Mouse (Mus musculus): ENCODE data around the gene Olfr1418.
"Not testable (repeated sequence)": the region's sequence is repeated elsewhere in the genome, so short reads cannot be mapped to it uniquely, and the experiment has no call there.

Olfr1418 gene

DNA sequence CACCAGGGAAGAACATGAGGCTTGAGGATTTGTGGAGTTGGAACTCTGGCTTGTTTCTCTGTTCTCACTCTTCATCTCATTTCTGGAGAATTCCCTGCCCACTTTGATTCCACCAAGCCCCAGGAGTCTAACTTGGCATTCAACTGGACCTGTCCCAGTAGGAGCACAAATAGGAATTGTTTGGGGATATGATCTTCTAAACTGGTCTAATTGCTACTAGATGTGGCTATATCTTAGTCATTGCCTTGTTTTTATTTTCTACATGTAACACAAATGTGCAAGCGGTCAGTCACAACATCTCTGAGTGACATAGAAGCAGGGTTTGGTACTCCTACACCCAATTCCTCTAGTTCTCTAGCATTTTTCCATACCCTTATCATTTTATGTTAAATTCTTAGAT lies at the start of gene Olfr1418:
Gene Olfr1418 (minus strand): TSS at position 101 of the 400 bp plus-strand sequence.
- no peak for DNase-seq (ENCODE audit: low spot score)

DNA sequence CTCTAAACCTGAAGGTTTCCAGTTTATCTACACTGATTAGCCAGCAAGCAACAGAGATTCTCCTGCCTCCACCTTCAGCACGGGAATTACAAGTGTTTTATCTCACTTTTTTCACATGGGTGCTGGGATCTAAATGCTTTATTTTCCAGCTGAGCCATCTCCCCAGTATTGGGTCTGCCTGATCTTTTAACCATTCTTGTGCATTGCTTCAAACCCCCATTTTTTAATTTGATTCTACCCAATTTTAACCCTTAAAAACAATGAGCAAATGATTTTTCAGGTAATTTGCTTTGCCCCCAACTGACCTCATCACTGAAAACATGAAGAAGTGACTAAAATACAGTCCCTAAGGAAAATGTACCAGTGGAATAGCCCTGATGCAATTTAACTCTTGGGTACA lies 25.4 kb upstream of the Olfr1418 start, which contains the start of gene Olfr1420:
Gene Olfr1420 (plus strand): TSS at position 301 of the 400 bp plus-strand sequence.
- no peak for DNase-seq (ENCODE audit: low spot score)

DNA sequence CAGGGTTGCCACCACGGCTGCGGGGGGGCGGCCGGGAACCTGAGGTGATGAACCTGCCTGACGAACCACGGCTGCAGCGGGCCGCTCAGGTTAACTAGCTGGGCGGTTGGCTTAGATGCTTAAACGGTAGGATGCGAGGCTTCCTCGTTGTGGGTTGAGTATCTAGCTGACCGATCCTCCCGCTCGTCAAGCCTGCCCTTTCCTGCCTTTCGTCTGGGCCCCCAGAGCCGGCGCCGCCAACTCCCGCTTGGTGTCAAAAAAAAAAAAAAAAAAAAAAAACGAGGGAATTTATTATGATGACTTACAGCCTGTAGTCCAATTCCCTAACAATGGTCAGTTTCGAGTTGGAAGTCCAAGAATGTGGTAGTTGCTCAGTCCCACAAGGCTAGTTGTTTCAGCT lies 17.5 kb upstream of the Olfr1418 start:
- DNase-seq (ENCODE audit: low spot score) = not testable (repeated sequence)

DNA sequence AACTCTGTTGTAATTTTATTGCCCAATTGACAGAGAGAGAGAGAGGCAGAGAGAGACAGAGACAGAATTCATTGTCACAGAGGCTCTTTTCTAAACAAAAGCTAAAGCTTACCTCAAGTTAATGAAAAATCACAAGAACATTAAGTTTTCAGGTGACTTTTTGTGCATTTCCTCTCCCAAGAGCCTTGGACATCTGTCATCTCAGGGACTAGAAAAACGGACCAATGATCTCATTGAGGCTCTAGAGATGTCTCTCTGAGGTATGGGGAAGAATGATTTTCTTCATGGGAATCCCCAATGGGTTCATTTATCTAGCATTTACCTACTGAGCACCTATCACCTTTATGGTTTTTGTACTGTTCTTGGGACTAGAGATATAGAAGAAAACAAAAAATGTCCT lies 14.1 kb upstream of the Olfr1418 start, which contains the start of gene Olfr1419:
Gene Olfr1419 (minus strand): TSS at position 101 of the 400 bp plus-strand sequence.
- DNase-seq (ENCODE audit: low spot score) = no peak

DNA sequence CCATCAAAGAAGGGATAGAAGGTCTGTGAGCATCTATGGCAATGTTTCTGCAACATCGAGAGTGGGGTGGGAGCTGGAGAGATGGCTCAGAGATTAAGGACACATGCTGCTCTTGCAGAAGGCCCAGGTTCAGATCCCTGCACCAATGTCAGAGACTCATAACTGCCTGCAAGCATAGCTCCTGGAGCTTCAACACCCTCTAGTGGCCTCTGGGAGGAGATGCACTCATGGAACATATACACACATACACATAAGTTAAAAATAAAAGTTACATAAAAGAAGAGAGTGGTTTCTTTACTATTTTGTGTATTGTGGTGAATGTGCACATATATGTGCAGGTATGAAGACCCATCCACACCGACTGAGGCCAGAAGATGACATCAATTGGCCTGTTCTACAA lies 7.0 kb upstream of the Olfr1418 start:
- DNase-seq (ENCODE audit: low spot score) = no peak

DNA sequence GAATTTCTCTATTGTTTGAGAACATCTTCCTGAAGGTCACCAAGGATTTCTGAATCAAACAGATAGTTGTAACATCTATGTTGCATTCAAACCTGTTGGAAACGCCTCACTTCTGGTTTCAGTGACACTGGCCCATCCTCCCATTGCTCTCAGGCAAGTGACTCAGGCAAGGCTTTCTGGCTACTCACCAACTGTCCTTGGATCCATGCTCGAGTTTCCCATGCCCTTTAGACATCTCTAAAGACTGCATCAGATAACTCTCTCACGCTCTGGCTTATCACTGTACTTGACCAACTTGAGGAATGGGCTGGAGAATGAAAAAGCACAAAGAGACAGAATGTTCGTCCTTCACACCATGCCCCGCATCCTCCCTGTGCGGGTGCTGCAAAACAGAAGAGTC lies 4.4 kb downstream of the Olfr1418 start:
- no peak for DNase-seq (ENCODE audit: low spot score)

DNA sequence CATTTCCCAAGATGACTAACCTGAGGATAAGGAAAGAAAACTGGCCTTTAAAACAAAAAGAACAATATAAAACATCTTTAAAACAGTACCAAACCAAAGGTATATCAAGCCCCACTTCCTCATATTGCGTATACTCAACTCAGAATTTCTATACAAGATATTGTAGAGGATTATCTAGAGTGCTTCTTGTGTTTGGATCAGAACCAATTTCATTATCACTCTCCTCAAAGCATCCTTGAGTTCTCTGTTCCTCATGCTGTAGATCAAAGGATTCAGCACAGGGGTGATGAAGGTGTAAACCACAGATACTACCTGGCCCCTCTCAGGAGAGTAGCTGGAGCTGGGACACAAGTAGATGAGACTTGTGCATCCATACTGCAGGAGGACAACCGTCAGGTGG lies 6.0 kb downstream of the Olfr1418 start:
- no peak for DNase-seq (ENCODE audit: low spot score)

DNA sequence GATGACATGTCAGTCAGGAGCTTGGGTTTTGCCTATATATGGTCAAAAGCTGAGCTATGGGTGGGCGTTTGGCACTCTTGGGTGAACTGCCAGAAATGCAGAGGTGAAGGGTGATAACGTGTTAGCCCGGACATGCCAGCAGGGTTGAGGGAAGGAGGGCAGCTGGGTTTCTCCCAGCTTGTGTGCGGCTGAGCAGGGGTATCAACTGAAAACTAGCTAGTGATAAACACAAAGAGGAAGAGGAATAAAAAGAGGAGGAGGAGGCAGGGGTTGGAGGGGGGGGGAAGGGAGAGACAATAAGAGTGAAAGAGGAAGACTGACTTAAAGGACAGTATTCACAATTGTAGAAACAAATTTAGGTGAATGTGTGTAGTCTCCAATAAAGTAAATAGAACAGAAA lies 8.2 kb downstream of the Olfr1418 start:
- DNase-seq (ENCODE audit: low spot score) = no peak

DNA sequence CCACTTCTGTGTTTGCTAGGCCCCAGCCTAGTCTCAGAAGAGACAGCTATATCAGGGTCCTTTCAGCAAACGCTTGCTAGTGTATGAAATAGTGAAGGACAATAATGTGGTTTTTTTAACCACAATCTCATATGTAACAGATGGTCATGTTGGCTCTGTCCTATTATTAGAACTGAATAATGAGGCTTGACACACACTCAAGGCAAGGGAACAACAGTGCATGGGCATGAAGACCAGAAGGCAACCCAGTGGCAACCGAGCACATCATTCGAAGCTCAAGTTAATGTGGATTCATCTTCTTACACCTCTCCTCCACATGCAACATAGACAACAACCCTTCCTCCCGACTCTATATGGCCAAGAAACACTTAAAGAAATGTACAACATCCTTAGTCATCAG lies 14.5 kb downstream of the Olfr1418 start:
- no peak for DNase-seq (ENCODE audit: low spot score)

DNA sequence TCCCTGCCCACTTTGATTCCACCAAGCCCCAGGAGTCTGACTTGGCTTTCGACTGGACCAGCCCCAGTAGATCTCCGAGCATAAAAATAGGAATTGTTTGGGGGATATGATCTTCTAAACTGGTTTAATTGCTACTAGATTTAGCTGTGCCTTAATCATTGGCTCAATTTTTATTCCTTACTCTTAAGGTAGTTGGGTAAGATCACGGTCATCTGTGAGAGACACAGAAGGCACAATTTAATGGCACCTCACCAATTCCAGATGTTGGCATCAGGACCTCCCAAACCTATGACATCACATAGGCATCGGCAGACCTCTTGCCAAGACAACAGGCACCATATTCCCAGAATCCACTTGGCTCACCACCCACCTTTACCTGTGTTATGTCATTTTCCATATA lies 21.7 kb downstream of the Olfr1418 start, which contains the start of gene Olfr1417:
Gene Olfr1417 (minus strand): TSS at position 101 of the 400 bp plus-strand sequence.
- DNase-seq (ENCODE audit: low spot score) = no peak

DNA sequence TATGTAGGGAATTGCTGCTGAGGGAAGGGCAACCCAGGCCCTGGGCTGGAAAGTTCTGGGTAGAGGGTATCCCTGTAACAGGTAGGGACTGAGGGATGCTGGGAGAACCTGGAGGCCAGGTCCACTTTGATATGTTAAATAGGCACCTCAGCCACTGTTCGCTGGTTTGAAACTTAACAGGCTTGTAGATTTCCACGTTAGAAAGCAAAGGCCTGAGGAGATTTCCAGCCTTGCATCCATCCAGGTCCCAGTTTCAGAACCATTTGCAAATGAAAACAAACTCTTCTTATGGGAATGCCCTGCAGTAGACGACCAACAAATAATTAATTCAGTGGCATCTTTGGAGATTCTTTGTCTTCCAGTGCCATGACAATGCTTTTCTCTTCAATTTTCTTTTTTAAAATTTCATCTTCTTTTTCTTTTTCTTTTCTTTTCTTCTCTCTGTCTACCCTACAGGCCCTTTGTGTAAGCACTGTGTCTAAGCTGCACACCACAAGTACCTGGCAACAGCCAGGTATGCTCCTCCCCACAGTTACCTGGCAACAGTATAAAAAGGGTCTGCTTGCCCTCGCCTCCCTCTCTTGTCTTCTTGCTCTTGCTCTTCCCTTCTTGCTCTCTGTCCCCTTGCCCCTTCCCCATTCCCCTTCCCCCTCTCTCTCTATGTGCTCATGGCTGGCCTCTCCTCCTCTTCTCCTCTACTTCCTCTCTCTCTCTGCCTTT lies 37.4 kb downstream of the Olfr1418 start:
- DNase-seq (ENCODE audit: low spot score) = no peak

DNA sequence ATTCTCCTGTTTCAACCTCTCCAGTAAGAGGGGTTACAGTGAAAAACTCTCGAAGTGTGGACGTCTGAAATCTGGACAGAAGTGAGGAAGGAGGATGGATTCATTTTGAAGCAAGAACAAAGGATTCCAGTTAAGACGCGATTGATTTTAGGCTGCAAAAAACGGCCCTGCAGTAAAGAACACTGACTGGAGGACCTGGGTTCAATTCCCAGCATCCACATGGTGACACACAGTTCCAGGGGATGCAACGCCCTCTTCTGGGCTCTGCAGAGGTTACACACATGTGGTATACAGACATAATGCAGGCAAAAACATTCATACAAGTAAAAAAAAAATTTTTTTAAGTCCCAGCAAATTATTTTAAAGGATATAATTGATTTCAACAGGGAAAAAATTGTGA lies 40.7 kb downstream of the Olfr1418 start:
- no peak for DNase-seq (ENCODE audit: low spot score)

DNA sequence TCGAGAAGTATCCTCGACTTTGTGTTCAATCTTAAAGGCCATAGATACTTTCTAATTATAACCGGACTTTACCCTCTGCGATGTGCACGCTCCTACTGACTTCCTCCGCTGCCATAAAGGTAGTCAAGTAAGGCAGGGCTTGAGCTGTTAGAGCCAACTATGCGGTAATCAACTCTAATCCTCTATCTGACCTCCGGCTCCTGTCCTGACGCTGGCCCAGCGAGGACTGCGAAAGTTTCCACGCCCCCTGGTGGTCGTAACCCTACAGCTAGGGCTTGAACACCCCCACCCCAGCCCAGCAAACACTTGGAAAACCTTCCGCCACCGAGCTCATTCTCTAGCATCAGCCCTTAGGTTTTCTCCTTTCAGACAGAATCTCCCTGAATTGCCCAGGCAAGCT lies 41.1 kb downstream of the Olfr1418 start:
- DNase-seq (ENCODE audit: low spot score) = peak; percentile 20

DNA sequence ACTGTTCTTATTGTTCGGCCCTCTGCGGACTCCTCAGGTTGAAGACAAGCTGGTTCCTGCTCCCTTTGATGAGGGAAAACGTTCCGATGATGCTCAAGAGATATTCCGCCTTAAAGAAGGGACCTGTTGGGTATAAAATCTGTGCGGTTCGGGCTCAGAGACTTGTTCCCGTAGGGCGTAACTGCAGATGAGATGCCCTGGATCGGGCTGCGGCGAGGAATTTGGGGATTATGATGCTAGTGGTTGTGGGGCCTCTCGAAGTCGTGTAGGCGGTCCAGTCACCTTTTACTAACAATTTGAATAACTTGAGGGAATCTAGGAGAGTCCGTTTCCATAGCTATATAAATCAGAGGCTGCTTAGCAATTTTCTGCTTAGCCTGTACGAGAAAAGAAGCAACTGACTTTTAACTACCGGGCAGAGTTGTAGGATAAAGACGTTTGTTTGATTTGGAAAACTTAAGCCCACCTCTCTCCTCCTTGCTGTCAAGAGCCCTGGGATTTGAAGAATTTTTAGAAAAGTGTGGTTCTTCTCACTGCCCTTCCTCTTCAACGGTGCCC lies 41.6 kb downstream of the Olfr1418 start, which contains the start of gene Stx3:
Gene Stx3 (minus strand): TSS at position 261 of the 558 bp plus-strand sequence.
- no peak for DNase-seq (ENCODE audit: low spot score)

DNA sequence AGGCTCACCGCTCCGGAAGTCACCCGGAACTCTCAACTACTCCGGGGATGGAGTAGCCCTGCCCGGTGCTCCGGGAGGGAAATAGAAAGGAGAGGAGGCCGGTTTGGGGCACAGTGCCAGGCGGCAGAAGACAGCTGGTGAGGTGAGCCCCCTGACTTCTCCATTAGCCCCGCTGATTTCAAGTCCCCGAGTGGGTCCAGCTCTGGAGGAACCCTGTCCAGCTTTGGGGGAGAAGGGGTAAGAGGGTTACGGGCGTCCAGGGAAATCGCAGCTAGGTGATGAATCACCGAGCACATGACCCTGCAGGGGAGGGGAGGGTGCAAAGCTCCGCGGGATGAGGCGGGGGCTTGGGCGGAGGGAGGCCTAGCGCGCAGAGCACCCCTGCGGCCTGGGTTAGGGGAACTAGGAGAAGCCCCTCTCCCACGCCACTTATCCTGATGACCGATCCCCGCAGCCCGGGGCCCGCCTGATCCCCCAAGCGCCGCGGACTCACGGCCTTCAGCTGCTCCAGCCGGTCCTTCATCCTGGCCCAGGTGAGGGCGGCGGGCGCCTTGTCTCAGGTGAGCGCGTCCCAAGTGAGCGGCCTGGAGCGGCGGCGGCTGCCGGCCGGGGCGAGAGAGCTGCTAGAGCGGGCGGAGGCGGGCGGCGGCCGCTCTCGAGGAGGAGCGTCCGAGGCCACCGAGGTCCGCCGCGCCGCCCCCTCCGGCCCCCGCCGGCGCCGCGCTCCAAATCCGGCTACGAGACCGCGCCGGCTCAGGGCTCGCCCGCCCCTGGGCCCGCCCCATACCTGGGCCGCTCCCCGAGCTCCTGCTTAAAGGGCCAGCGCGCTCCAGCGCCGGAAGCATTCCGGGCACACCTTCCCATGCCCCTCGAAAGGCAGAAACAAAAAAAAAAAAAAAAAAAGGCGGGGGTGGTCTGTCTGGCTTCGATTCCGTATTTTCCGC lies 42.4 kb downstream of the Olfr1418 start:
- DNase-seq (ENCODE audit: low spot score) = no peak

DNA sequence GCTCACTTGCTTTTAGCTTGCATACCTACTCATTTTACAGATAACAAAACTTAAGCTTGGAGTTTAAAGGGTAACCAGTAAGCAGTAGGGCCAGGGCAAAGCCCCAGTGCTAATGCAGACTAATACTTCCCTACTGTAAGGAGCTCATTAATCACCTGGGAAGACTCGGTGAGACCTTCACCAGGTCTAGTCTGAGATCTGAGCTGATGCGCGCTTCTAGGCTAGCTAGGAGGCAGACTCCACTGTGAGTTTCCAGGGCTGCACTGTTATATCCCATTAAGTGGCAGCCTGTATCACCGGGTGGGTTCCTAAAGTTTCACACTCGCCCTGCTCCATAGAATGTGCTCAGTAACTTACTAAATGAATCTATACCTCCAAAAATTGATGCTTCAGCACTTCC lies 43.3 kb downstream of the Olfr1418 start:
- DNase-seq (ENCODE audit: low spot score) = no peak

DNA sequence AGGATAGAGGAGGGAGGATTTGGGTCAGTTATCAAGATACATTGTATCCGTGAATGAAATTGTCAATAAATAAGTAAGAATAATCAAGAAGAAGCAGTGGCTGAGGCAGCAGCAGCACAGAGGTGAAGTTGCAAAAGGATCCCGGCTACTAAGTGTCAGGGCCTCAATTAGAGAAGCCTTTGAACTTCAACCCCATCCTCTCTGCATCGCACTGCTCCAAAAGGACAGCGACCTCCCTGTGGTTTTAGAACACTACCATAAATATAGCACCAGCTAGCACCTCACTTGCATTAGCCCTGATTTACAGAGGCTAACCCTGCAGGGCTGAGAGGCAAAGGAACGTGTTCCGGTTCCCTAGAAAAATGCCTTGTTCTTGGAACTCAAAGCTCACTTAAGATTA lies 44.2 kb downstream of the Olfr1418 start:
- no peak for DNase-seq (ENCODE audit: low spot score)

DNA sequence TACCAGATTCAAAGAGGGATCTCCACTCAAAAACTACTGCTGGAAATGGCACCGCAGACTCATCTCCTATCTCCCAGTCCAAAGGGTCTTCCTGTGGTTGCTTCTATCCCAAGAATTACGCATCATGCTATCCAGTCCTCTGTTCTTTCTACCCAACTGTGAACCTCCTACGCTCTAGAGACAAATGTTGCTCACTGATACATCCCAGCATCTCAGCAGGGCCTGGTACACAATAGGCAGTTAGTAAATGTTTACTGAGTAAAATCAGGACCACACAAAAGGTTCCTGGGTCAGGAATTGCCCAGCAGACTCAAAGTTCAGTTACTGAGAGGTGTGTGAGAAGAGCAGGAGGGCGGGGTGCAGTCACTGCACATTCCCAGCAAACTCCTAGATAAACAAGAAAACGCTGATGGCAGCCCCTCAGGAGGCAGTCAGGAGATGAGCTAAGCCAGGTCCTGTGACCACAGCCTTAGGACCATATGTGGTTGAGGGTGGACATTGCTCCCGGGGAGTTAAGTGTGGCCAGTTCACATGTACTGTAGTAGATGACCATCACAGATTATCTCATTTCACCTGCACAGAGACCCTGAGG lies 46.0 kb downstream of the Olfr1418 start:
- no peak for DNase-seq (ENCODE audit: low spot score)

DNA sequence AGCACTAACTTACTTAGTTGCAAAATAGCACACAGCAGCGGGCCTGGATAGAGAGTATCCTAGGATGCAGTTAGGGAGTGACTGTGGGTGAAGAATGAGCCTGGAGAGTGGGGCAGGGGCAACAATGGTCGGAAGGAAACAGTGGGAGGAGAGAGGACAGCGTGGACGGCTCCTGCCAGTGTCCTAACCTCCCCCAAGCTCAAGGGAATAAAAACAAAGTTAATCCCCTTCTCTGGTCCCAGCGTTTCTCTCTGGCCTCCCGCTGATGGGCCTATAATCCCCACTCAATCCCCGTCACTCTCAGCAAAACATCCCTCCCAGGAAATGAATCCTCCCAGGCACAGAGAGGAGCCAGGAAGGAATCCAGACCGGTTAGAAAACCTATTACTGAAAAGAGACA lies 47.2 kb downstream of the Olfr1418 start:
- no peak for DNase-seq (ENCODE audit: low spot score)

DNA sequence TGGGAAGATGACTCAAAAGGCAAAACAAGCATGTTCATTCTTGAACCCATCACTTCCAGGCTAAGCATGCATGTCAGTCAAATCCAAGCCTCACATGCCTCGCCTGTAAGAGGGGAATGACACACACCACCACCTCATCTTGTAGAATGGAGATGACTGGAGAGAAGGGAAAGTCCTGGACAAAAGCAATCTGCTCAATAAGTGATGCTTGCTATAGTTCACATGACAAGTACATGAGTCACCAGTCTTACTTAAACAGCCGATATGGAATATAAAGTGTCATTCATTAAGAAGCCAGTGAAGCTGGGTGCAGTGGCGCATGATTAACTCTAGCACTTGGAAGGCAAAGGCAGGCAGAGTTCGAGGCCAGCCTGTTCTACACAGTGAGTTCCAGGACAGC lies 47.7 kb downstream of the Olfr1418 start:
- no peak for DNase-seq (ENCODE audit: low spot score)

DNA sequence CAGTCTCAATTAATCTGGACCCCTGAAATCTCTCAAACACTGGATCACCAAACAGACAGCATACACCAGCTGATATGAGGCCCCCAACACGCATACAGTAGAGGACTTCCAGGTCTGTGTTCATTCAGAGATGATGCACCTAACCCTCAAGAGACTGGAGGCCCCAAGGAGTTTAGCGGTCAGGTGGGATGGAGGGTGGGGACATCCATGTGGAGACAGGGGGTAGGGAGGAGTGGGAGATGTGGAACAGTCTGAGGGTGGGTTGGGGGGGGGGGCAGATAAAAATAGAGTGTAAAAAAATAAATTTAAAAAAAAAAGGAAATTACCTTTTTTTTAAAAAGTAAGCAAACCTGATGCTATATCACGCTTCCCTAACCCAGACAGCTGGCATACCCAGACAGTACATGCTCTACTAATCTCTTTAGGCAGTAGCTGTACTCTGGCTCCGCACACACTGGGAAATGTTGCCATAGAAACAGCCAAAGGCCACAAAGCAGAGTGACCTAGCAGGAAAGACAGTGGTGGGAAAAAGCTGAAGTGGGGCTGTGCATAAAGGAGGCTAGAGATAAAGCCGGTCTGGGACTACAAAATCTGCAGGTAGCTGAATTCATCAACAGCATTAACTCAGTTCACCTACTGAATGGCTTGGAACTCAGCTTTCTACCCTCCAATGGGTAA lies 49.0 kb downstream of the Olfr1418 start:
- DNase-seq (ENCODE audit: low spot score) = no peak

DNA sequence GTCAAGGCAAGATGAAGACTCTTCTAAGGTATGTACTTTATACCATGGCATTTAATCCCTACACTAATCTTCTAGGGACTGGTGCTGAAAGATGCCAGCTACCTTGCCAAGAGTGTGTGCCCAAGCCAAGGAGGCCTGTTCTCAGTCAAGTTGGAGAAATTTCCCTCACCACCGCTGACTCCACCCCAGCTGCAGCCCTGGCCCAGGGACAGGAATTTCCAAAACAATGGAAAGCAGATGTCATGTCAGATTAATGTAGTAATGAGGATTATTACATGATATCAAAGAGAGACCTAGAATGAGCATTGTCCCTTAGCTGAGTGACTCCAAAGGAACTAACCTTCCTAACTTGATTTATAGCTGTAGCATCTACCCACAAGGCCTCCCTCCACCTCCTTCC lies 50.0 kb downstream of the Olfr1418 start:
- DNase-seq (ENCODE audit: low spot score) = no peak
